Mouse (Mus musculus) C2C12 (cell line): Measurements from ENCODE around the gene B230118H07Rik.

ENCODE experiments used
- CEBPB ChIP-seq: IDR thresholded peaks from one replicate; pipeline ENCODE4 v1.6.1; 2011; ENCODE audit warnings: low read depth, mild to moderate bottlenecking, control low read depth, moderate library complexity
- CTCF ChIP-seq: IDR thresholded peaks from one replicate; pipeline ENCODE4 v1.5.1; 2011; ENCODE audit not compliant: control insufficient read depth, insufficient read depth, insufficient read length
- FOSL1 ChIP-seq: IDR thresholded peaks from one replicate; pipeline ENCODE4 v1.8.0; 2011; ENCODE audit warnings: mild to moderate bottlenecking, low read length; ENCODE audit not compliant: poor library complexity, insufficient read depth, severe bottlenecking

DNA sequence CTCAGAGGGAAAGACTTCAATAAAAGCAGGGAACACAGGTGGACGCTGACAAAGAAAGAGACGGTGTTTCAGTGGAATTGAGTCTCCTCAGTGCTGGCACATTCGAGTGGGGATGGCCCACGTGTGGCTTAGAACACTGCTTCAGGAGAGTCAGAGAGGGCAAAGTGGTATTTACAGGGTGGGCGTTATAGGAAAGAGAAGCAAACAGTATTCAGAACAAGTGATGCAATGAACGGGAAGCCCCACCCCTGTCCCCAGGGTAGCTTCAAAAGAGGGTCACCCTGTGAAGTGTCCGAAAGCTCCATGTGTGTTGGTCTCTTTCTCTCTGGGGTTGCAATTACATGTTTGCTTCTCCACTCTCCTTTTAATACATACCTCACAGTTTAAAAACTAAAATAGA is 46.3 kb upstream of the B230118H07Rik start:
- no peak for TF ChIP-seq CTCF
- TF ChIP-seq CEBPB = no peak
- TF ChIP-seq FOSL1 = no peak
